Mouse (Mus musculus) megakaryocyte, embryonic 14.5 days (primary cell): ENCODE measurements around the gene Gm49322.

Experiments used
- FLI1 ChIP-seq: IDR thresholded peaks from 2 replicates; pipeline ENCODE4 v1.6.1; 2012; ENCODE audit warnings: low read length, inconsistent platforms, mixed read lengths
- GATA1 ChIP-seq: IDR thresholded peaks from 3 replicates; pipeline ENCODE4 v1.6.1; 2012; ENCODE audit warnings: mixed read lengths, low read length, inconsistent platforms, borderline replicate concordance

DNA sequence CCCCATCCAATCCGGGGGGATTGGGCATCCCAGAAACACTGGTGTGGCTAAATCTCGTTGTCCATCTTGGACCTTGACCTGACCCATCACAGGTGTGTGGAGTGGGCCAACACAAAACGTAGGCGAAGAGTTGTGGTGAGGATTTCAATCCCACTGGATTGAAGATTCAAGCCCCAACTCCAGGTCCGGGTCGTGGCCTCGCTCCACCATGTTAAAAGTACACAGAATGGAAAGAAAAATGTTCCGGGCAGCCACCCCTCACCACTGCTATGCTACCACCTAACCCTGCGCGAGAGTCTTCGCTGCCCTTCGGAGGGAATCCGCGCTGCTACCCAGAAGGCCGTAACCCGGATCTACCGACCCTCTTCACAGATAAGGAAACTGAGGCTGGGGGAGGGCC is 29.9 kb upstream of the Gm49322 start:
- TF ChIP-seq GATA1 (no peak), FLI1 (no peak)
